Mouse (Mus musculus) heart, embryonic 13.5 days (tissue): ENCODE results near the gene Arid4b. TPM values are rescaled to one million over a fixed set of nuclear protein-coding genes. Genes with fewer than 3 reads are reported as not detected.
A peak's percentile ranks its signal among the peaks of the same experiment; 100 is the strongest.
"Not testable (repeated sequence)": the region's sequence is repeated elsewhere in the genome, so short reads cannot be mapped to it uniquely, and the experiment has no call there.

Experiments used
- ATAC-seq: fragments of 200-750 bp; cut with Nextera tagmentation; 2 replicates; pipeline ENCODE4 v1.8.0; 2017; ENCODE audit warnings: moderate TSS enrichment; ENCODE audit not compliant: insufficient number of reproducible peaks, low FRiP score, low TSS enrichment; ENCODE audit errors: extremely low read depth
- H3K27ac ChIP-seq: fragments of 300-500 bp; sonication (generic); replicated peaks from 2 replicates; pipeline ENCODE4 v1.5.1; 2015; ENCODE audit warnings: moderate library complexity, mild to moderate bottlenecking, inconsistent platforms
- H3K27me3 ChIP-seq: fragments of 300-500 bp; sonication (generic); replicated peaks from 2 replicates; pipeline ENCODE4 v1.6.1; 2015; ENCODE audit warnings: mild to moderate bottlenecking, inconsistent platforms
- H3K36me3 ChIP-seq: fragments of 300-500 bp; sonication (generic); 2 replicates; pipeline ENCODE4 v1.6.1; 2015; ENCODE audit warnings: mild to moderate bottlenecking, inconsistent platforms
- H3K4me1 ChIP-seq: fragments of 300-500 bp; sonication (generic); 2 replicates; pipeline ENCODE4 v1.6.1; 2015; ENCODE audit warnings: inconsistent platforms
- H3K4me2 ChIP-seq: fragments of 300-500 bp; sonication (generic); 2 replicates; pipeline ENCODE4 v1.6.1; 2015; ENCODE audit warnings: inconsistent platforms, mild to moderate bottlenecking, moderate library complexity
- H3K4me3 ChIP-seq: fragments of 300-500 bp; sonication (generic); 2 replicates; pipeline ENCODE4 v1.5.1; 2015; ENCODE audit warnings: moderate library complexity, mild to moderate bottlenecking, inconsistent platforms
- H3K9ac ChIP-seq: fragments of 300-500 bp; sonication (generic); 2 replicates; pipeline ENCODE4 v1.6.1; 2015; ENCODE audit warnings: inconsistent platforms, mild to moderate bottlenecking, moderate library complexity
- H3K9me3 ChIP-seq: fragments of 300-500 bp; sonication (generic); 2 replicates; pipeline ENCODE4 v1.6.1; 2016; ENCODE audit warnings: inconsistent platforms
- WGBS: fragments of 180-500 bp; shearing (Covaris S2); methylation state at CpG from one replicate; pipeline ENCODE4 v1.1.7; 2015; ENCODE audit warnings: mixed read lengths; 5-methylcytosine and 5-hydroxymethylcytosine counted together
- polyA plus RNA-seq: library from polyadenylated mRNA; unstranded; fragments of >200 nt; fragmentation: Nextera tagmentation; extraction: Ambion mirVana; gene quantifications from 2 replicates; pipeline ENCODE4 v1.2.1, GENCODE M21; 2015

The Arid4b gene
- polyA plus RNA-seq = 41.5 and 43.0 TPM in 2 replicates

DNA sequence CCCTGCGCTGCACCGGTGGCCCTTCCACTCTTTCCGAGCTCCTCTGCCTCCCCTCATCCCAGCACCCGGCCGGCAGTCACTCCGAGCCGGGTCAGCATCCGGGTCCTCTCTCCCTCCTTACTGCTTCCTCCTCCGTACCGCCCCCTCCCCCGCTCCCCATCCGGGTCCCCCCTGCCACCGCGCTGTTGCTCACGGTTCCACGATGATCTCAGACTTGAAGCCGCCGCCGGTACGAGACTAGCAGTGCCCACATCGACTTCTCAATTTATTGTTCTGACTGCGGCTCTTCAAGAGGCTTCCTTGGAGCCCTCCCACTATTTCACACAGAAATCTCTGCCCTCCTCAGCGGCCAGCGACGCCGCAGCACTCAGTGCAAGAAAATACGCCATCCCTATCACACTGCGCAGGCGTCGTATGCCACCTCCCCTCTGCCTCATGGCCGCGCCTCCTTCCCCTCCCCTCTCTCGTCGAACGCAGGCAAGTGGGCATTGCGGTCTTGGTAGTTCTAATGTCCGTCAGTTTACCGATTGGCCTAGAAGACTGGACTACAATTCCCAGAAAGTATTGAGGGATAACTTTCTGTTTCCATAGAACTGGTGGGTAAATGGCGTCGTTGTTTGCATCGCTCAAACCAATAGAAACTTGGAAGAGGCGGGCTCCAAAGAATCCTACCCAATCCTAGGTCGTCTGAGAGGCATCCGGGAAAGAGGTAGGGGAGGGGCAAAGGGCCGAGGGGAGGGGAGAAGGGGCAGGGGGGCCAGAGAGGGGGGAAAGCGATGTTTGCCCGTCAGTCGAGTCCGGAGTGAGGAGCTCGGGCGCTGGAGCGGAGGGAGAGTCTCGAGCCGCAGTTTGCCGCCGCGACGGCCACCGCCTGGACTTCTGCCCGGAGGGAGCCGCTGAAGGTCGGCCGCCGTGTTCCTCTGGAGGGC is at the start of gene Arid4b, which contains the start of gene Ggps1:
Arid4b (plus strand) TSS at position 220 of the 929 bp plus-strand sequence.
Ggps1 (minus strand) TSS at position 476 of the 929 bp plus-strand sequence.
- ATAC-seq = peak; percentile 95
- H3K27ac ChIP-seq = peak within 1 kb of the TSS; percentile 98
- peak within 1 kb of the TSS; percentile 100 for H3K9ac ChIP-seq
- H3K36me3 ChIP-seq = peaks cover 18% of the 10 kb centered on the region
- H3K4me1 ChIP-seq = peaks cover 45% of the 10 kb centered on the region
- H3K4me3 ChIP-seq = peak within 1 kb of the TSS; percentile 99
- under 1% methylated on average over 63 of the region's 64 CpGs for WGBS
- no peaks in the 10 kb centered on the region for H3K9me3 ChIP-seq
- no peaks in the 10 kb centered on the region for H3K27me3 ChIP-seq
- peak within 1 kb of the TSS; percentile 89 for H3K4me2 ChIP-seq

DNA sequence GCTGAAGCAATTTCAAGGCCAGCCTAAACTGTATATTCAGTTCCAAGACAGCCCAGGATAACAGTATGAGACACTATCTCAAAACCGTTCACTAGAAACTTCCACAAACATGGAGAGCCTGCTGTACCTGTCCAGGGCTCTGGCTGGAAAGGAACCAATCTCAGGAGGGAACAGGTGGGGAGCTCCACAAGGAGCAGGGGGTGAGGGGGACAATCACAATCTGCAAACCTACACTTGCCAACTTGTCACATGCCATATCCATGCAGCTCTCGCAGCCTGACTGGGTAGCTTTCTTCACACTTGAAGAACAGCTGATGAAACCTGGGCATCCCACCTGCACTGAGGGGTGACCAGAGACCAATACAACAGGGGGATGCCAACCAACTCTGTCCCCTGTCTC is 49.0 kb upstream of the Arid4b start:
- H3K4me3 ChIP-seq = no peak overlapping the region
- no peaks in the 10 kb centered on the region for H3K9me3 ChIP-seq
- H3K4me1 ChIP-seq = no peaks in the 10 kb centered on the region
- H3K27me3 ChIP-seq = no peaks in the 10 kb centered on the region
- no peak for ATAC-seq
- no peak overlapping the region for H3K4me2 ChIP-seq
- no peak overlapping the region for H3K27ac ChIP-seq
- H3K9ac ChIP-seq = no peak overlapping the region
- H3K36me3 ChIP-seq = peaks cover 80% of the 10 kb centered on the region
- WGBS = 90% methylated on average over 2 of the region's 2 CpGs

DNA sequence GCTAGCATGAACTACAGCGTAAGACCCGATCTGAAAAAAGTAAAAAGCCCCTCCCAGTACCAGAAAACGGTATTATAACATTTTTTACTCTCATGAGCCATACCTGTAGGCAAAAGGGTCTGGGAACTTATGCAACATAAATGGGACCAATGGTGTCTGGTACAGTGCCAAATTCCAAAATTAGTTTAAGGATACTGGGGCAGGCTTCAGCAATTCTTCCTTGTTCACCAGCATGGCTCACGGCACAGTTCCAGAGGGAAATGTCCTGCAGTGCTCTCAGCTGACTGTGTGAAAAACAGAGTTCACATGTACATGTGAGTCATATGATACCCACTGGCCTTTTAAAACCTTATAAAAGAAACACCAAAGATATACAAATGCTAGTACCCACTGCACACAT is 48.5 kb upstream of the Arid4b start:
- Histone ChIP-seq H3K9ac (no peak overlapping the region), H3K4me2 (no peak overlapping the region), H3K27ac (no peak overlapping the region), H3K4me1 (0 out of 2 replicates have a peak, but pooled peaks cover 2% of the 10 kb centered on the region), H3K27me3 (no peaks in the 10 kb centered on the region), H3K9me3 (no peaks in the 10 kb centered on the region), H3K36me3 (peaks cover 80% of the 10 kb centered on the region), H3K4me3 (no peak overlapping the region)
- no peak for ATAC-seq
- 88% methylated on average over 4 of the region's 4 CpGs for WGBS

DNA sequence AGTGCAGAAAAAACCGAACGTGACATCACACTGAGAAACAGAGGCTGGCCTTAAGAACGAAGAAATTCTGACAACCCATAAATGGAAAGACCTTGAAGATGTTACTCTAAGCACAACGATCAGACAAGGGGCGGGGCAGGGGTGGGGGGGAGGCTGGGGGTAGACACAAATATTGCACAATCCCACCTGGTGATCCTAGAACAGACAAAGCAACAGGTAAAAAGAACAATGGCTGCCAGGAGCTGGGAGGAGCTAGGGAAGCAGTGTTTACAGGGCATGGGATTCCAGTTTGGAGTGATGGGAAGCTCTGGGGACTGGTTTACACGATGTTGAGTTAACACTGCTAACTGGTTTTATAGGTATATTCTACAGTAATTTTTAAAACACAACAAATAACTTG is 47.4 kb upstream of the Arid4b start:
- H3K27me3 ChIP-seq = no peaks in the 10 kb centered on the region
- H3K27ac ChIP-seq = no peak overlapping the region
- peaks cover 74% of the 10 kb centered on the region for H3K36me3 ChIP-seq
- no peaks in the 10 kb centered on the region for H3K9me3 ChIP-seq
- no peak overlapping the region for H3K9ac ChIP-seq
- H3K4me3 ChIP-seq = no peak overlapping the region
- 90% methylated on average over 6 of the region's 6 CpGs for WGBS
- no peak for ATAC-seq
- H3K4me2 ChIP-seq = no peak overlapping the region
- H3K4me1 ChIP-seq = 0 out of 2 replicates have a peak, but pooled peaks cover 4% of the 10 kb centered on the region

DNA sequence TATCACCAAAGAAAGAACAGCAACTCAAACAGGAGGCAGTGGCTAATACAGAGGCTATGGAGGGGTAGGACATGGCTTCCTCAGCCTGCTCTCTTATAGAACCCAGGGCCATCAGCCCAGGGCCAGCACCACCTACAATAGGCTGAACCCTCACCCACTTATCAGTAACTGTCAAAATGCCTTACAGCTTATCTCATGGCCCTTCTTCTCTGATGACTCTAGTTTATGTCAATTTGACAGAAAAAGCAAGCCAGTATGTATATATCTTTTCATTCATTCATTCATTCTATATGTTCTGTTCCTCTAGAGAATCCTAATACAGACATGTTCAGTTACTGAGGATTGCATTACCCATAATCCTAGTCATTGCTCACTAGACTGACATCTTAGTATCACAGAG is 44.7 kb upstream of the Arid4b start:
- Histone ChIP-seq H3K4me2 (no peak overlapping the region), H3K4me3 (no peak overlapping the region), H3K36me3 (peaks cover 51% of the 10 kb centered on the region), H3K27me3 (no peaks in the 10 kb centered on the region), H3K9me3 (no peaks in the 10 kb centered on the region), H3K9ac (no peak overlapping the region), H3K4me1 (0 out of 2 replicates have a peak, but pooled peaks cover 4% of the 10 kb centered on the region), H3K27ac (no peak overlapping the region)
- ATAC-seq = no peak

DNA sequence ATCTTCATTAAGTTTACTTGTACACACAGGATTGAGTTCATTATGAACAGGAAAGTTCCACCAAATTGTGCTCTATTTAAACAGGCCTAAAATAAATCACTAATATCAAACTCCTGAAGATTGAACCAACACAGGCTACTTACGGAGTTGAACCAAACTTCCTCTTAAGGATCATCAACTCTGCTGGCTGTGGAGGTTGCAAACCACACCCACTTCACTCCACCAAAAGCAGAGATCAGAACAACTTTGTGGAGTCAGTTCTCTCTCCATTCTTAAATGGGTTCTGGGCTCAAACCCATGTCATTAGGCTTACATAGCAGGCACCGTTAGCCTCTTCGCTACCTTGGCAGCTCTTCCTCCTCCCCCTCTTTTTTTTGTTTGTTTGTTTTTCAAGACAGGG is 44.2 kb upstream of the Arid4b start:
- no peak overlapping the region for H3K27ac ChIP-seq
- H3K27me3 ChIP-seq = no peaks in the 10 kb centered on the region
- no peak for ATAC-seq
- 0 out of 2 replicates have a peak, but pooled peaks cover 4% of the 10 kb centered on the region for H3K4me1 ChIP-seq
- no peak overlapping the region for H3K4me3 ChIP-seq
- no peak overlapping the region for H3K4me2 ChIP-seq
- H3K9me3 ChIP-seq = no peaks in the 10 kb centered on the region
- H3K36me3 ChIP-seq = peaks cover 45% of the 10 kb centered on the region
- H3K9ac ChIP-seq = no peak overlapping the region
- 90% methylated on average over 3 of the region's 3 CpGs for WGBS

DNA sequence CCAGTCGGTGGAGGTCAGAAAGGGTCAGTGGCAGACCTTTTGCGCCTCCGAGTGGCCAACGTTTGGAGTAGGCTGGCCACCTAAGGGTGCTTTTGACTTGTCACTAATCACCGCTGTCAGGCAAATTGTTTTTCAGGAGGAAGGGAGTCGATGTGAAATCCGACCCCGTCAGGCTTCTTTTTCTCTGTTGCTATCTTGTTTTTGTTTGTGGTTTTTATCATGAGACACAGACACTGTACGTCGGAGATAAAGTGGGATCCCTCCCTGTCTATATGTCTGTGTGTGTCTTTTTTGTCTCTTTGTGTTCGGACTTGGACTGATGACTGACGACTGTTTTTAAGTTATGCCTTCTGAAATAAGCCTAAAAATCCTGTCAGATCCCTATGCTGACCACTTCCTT is 41.6 kb upstream of the Arid4b start:
- not testable (repeated sequence) for H3K27me3 ChIP-seq, H3K9ac ChIP-seq, H3K9me3 ChIP-seq, ATAC-seq, H3K4me3 ChIP-seq, H3K4me2 ChIP-seq, H3K4me1 ChIP-seq, H3K27ac ChIP-seq
- H3K36me3 ChIP-seq = peaks cover 42% of the 10 kb centered on the region
- 35% methylated on average over 9 of the region's 12 CpGs for WGBS

DNA sequence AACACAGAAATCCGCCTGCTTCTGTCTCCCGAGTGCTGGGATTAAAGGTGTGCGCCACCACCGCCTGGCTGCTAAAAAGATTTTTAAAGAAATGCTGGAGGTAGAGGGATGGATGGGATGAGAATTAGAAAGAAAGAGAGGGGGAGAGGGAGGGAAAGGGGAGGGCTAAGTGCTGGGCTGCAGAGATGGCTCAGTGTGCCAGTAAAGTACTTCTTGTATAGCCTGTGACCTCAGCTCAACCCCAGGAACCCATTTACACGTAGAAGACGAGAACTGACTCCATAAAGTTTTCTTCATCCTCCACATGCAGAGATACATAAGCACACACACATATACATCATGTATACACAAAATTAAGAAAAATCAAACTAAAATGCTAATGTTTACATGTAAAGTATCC is 37.5 kb upstream of the Arid4b start:
- Histone ChIP-seq H3K4me3 (no peak overlapping the region), H3K4me1 (no peaks in the 10 kb centered on the region), H3K27me3 (no peaks in the 10 kb centered on the region), H3K9me3 (no peaks in the 10 kb centered on the region), H3K4me2 (peak overlapping the region; percentile 11; the same call in 1 of the 2 replicates), H3K36me3 (peaks cover 39% of the 10 kb centered on the region), H3K27ac (no peak overlapping the region), H3K9ac (no peak overlapping the region)
- no peak for ATAC-seq
- 88% methylated on average over 6 of the region's 6 CpGs for WGBS

DNA sequence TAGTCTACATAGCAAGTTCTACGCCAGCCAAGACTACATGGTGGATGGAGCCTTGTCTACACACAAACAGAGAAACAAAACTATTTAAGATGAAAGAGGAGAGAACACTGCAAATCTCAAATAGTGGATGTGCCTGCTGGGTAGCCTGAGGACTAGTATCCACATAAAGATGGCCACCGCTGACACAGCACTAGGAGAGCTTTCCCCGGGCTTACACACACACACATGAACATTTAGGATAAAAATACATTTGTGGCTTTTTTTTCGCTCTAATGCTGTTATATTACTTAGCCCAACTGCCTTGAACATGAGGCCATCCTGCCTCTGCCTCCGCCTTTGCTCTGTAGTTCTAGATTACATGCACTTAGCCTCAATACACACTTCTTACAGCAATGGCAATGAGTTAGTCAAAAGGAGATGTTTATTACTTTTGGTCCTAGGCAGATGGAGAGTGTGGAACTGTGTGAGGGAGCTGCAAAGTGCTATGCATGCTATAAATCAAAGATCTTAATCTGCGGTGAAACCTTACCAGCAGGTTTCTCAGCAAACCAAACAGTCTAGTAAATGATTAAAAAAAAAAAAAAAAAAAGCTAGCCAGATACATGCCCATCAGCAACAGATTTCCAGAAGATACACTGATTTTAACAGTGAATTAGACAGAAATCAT is 36.7 kb upstream of the Arid4b start:
- H3K27ac ChIP-seq = no peak overlapping the region
- H3K4me3 ChIP-seq = no peak overlapping the region
- H3K36me3 ChIP-seq = peaks cover 39% of the 10 kb centered on the region
- WGBS = 92% methylated on average over 6 of the region's 6 CpGs
- no peak overlapping the region for H3K4me2 ChIP-seq
- H3K9ac ChIP-seq = no peak overlapping the region
- no peaks in the 10 kb centered on the region for H3K4me1 ChIP-seq
- no peak for ATAC-seq
- H3K27me3 ChIP-seq = no peaks in the 10 kb centered on the region
- H3K9me3 ChIP-seq = no peaks in the 10 kb centered on the region

DNA sequence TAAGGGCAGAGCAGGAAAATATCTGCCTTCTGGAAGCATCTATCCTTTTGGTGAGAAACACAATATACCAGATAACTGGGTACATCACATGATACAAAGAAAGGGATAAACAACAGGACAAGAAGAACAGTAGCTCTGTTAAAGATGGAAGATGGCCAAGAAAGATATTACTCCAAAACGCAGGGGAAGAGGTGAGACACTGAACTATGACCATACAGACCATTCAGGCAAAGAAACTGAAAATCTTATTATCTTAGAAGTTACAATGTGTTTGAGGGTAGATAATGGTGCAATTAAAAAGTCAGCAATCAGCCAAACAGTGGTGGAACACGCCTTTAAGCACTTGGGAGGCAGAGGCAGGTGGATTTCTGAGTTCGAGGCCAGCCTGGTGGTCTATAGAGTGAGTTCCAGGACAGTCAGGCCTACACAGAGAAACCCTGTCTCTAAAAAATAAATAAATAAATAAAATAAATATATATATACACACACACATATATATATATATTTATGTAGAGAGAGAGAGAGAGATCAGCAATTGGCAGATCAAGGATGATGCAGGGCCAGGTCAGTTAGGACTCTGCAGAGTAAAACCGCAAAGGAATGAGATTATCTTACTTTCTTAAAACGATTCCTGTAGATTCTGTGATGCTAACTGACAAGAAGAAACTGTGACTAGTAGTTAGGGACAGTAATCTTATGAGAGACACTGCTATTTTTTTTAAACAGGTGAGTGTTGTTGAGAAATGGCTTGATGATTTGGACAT is 29.5 kb upstream of the Arid4b start:
- Histone ChIP-seq H3K36me3 (peaks cover 10% of the 10 kb centered on the region), H3K27ac (peak overlapping the region; percentile 42), H3K9me3 (no peaks in the 10 kb centered on the region), H3K4me3 (no peak overlapping the region), H3K27me3 (no peaks in the 10 kb centered on the region), H3K4me1 (peaks cover 16% of the 10 kb centered on the region), H3K9ac (no peak overlapping the region), H3K4me2 (no peak overlapping the region)
- peak; percentile 31; the same call in 1 of the 2 replicates for ATAC-seq
- 75% methylated on average over 5 of the region's 5 CpGs for WGBS

DNA sequence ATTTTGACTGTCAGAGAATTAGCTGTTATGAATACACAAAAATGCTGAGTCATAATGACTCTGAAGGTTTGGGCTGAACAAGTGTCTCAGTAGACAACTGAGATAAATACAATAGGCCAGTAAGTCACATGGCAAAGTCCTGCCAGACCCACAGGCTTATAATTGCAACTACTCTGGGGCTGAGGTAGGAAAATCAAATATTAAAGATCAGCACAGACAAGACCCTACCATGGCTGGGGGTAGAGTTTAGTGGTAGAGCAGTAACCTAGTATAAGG is 29.0 kb upstream of the Arid4b start:
- Histone ChIP-seq H3K4me2 (no peak overlapping the region), H3K4me3 (no peak overlapping the region), H3K27ac (peak overlapping the region; percentile 36; the same call in 1 of the 2 replicates), H3K27me3 (no peaks in the 10 kb centered on the region), H3K4me1 (peaks cover 20% of the 10 kb centered on the region), H3K36me3 (peaks cover 5% of the 10 kb centered on the region), H3K9ac (no peak overlapping the region), H3K9me3 (no peaks in the 10 kb centered on the region)
- ATAC-seq = peak; percentile 71
